Mouse (Mus musculus) cerebellum, postnatal 14 days (tissue): ENCODE measurements at regions not wholly inside any gene's neighbourhood (a gene's known extent, or its start where the extent isn't known, plus 50 kb on each side); places are given as distances from the start of the nearest gene placed in this dataset.

Experiments used
- DNase-seq, 2 experiments: peaks; one replicate each; pipeline ENCODE4 v3.0.0; 2021; ENCODE audit warnings: mixed read lengths in 2 of 2

DNA sequence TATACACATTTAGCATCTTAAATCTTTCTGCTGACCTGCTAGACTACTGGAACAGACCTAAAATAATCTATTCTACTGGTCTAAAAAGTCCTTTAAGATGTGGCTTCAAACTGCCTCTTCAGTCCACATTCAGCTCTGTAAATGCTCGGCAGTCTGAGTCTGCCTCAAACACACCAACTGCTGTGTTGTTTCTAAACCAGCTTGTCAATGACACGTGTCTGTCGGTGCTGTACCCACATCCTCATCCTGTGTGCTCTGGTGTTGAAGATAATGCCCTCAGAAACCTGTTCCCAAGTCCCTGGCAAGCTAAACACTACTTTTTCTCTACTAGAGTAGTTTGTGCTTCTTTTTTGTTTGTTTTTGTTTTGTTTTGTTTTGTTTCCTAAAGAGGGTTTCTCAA is 58.9 kb upstream of the Mbnl1 start:
- no peak for DNase-seq

DNA sequence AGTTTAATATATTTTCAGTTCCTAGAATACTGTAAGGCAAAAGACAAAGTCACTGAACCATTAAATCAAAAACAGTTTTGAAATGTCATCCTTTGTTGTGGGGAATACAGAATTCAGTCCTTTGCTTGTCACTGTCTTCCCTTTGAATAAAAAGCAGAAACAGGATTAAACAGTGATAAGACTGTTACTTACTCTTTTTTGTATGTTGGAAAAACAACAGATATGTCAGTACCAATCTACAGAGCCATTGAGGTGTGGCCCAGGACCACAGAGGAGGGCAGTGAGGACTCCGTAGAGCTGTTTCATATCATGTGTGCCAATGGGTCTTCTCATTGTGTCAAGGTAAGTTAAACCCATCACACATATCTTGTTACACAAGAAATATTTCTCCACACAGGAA is 55.6 kb upstream of the Mbnl1 start:
- DNase-seq, result no peak

DNA sequence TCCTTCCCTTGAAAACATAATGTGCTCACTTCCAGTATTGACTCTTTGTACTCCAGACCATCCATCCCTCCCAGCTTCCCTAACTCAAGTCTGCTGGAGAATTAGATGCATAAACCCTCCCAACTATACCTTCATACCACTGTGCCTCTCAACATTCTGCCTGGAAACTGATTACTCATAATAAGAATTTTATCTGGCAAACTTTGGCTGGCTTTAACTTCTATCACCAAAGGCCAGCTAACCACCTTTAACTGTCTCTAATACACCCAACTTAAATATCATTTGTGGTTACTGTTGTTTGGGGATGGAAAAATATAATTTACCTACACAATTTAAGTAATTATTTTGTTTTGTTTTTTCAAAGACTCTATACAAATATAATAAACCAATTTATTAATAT is 54.0 kb upstream of the Mbnl1 start:
- no peak for DNase-seq

DNA sequence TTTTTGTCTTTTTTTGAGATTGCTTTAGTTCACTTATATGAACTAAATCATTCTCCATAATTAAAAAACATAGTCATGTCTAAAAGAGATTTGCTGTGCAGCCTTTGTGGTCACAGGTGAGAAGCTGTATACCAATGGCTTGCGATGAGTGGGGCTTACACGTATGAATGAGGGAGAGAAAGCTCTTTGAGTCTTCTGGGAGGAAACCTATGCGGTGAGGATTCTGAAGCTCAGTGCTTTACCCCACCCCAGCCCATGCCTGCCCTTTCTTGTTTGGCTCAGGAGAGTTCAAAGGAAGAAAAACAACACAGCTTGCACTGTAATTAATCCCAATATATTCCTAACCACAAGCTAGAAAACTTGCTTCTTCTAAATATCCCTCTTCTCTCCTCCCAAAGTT is 53.4 kb upstream of the Mbnl1 start:
- DNase-seq, result no peak
